In genomic region chr9:103146257-103146656, GRCm38 (mm10) we compare ENCODE assay signal across 14 mouse cellular contexts. TPM values are rescaled to one million over a fixed set of nuclear protein-coding genes. Genes with fewer than 3 reads are reported as not detected.
A peak's percentile ranks its signal among the peaks of the same experiment; 100 is the strongest.
DNase-seq lines count a peak whose midpoint lies in the region; ATAC-seq and TF ChIP-seq lines count a peak whose summit lies in the region.
"Had no signal": no experiment of that assay in that cellular context is flagged by ENCODE, and none has a peak within 500 bp of the region (broad histone marks: within the 10 kb centered on the region; RNA-seq: fewer than 3 reads in every experiment).

No protein-coding gene starts in this region.

- WGBS in forebrain, embryonic 13.5 days, result 61% methylated on average over 10 of the region's 10 CpGs
- WGBS in hindbrain, embryonic 15.5 days, result 32% methylated on average over 10 of the region's 10 CpGs
- WGBS in midbrain, postnatal 0 days, result 50% methylated on average over 10 of the region's 10 CpGs

- ATAC-seq in common myeloid progenitor, adult 5-6 weeks (replicated peaks; ENCODE audit: low read depth, poor library complexity, severe bottlenecking), result peak; percentile 12; the same call in 1 of the 2 replicates
- ATAC-seq in forebrain, embryonic 13.5 days, result peak; percentile 29
- no peak for ATAC-seq in hindbrain, embryonic 15.5 days (ENCODE audit: low FRiP score, low read depth)
- no peak for ATAC-seq in midbrain, postnatal 0 days (ENCODE audit: low FRiP score)
- ATAC-seq: CD4-positive, CD25-positive, alpha-beta regulatory T cell, adult 4 months had no signal

- H3K9me3 ChIP-seq in forebrain, embryonic 13.5 days (replicated peaks), result no peaks in the 10 kb centered on the region
- H3K9me3 ChIP-seq in hindbrain, embryonic 15.5 days, result no peaks in the 10 kb centered on the region
- H3K9me3 ChIP-seq in midbrain, postnatal 0 days (ENCODE audit: low read length), result no peaks in the 10 kb centered on the region
- H3K9me3 ChIP-seq: limb, embryonic 15.5 days had no signal

- H3K9ac ChIP-seq in forebrain, embryonic 13.5 days, result peak overlapping the region; percentile 4; the same call in 1 of the 2 replicates
- no peak overlapping the region for H3K9ac ChIP-seq in hindbrain, embryonic 15.5 days
- H3K9ac ChIP-seq in midbrain, postnatal 0 days (replicated peaks; ENCODE audit: low read length, poor library complexity, severe bottlenecking), result no peak overlapping the region
- H3K9ac ChIP-seq: limb, embryonic 15.5 days had no signal

- H3K4me1 ChIP-seq in forebrain, embryonic 13.5 days, result peaks cover 45% of the 10 kb centered on the region
- H3K4me1 ChIP-seq in hindbrain, embryonic 15.5 days (replicated peaks), result peaks cover 55% of the 10 kb centered on the region
- peaks cover 21% of the 10 kb centered on the region for H3K4me1 ChIP-seq in midbrain, postnatal 0 days (ENCODE audit: insufficient read depth, low read length)

- no peak for TF ChIP-seq CTCF in midbrain, postnatal 0 days (IDR thresholded peaks at IDR 0.05)

- no peak overlapping the region for H3K4me3 ChIP-seq in forebrain, embryonic 13.5 days
- H3K4me3 ChIP-seq in hindbrain, embryonic 15.5 days, result no peak overlapping the region
- H3K4me3 ChIP-seq in midbrain, postnatal 0 days (ENCODE audit: low read depth, low read length), result no peak overlapping the region
- H3K4me3 ChIP-seq: limb, embryonic 15.5 days had no signal

- peaks cover 33% of the 10 kb centered on the region for H3K36me3 ChIP-seq in forebrain, embryonic 13.5 days (ENCODE audit: poor library complexity, severe bottlenecking)
- H3K36me3 ChIP-seq in hindbrain, embryonic 15.5 days, result peaks cover 22% of the 10 kb centered on the region
- H3K36me3 ChIP-seq in midbrain, postnatal 0 days (ENCODE audit: insufficient read depth, low read length), result peaks cover 21% of the 10 kb centered on the region; the same call in 1 of the 2 replicates
- H3K36me3 ChIP-seq: limb, embryonic 15.5 days had no signal

- H3K27me3 ChIP-seq in forebrain, embryonic 13.5 days, result no peaks in the 10 kb centered on the region
- H3K27me3 ChIP-seq in hindbrain, embryonic 15.5 days, result no peaks in the 10 kb centered on the region
- no peaks in the 10 kb centered on the region for H3K27me3 ChIP-seq in midbrain, postnatal 0 days (ENCODE audit: insufficient read depth, low read length)
- H3K27me3 ChIP-seq: limb, embryonic 15.5 days had no signal

- DNase-seq in midbrain, postnatal 0 days (ENCODE audit: low spot score), result no peak
- DNase-seq in frontal cortex, postnatal 36 days (ENCODE audit: low spot score in 2 of 2), result no peak
- no peak for DNase-seq in layer of hippocampus, adult 11-12 months (ENCODE audit: low spot score)
- no peak for DNase-seq in adipocyte (ENCODE audit: low spot score)
- DNase-seq: cerebellum, adult 2 months; heart, postnatal 36 days; kidney, adult 18-20 months; lung, adult 18-20 months; right cerebral cortex, postnatal 4 days had no signal

- H3K4me2 ChIP-seq in forebrain, embryonic 13.5 days, result peak overlapping the region; percentile 51
- 0 out of 2 replicates have a peak overlapping the region, but pooled peaks have one; percentile 28 for H3K4me2 ChIP-seq in hindbrain, embryonic 15.5 days
- H3K4me2 ChIP-seq in midbrain, postnatal 0 days (ENCODE audit: low read depth, low read length, poor library complexity, severe bottlenecking), result no peak overlapping the region
- H3K4me2 ChIP-seq: limb, embryonic 15.5 days had no signal

- peak overlapping the region; percentile 78 for H3K27ac ChIP-seq in forebrain, embryonic 13.5 days
- H3K27ac ChIP-seq in hindbrain, embryonic 15.5 days (replicated peaks), result peak overlapping the region; percentile 69
- H3K27ac ChIP-seq in midbrain, postnatal 0 days (ENCODE audit: low read depth, low read length), result peak overlapping the region; percentile 62; the same call in 1 of the 2 replicates
- H3K27ac ChIP-seq: limb, embryonic 15.5 days had no signal

RNA-seq across cellular contexts. Expression of gene Rab6b, which starts 34.7 kb away (rescaled TPM):
- total RNA-seq in common myeloid progenitor, adult 5-6 weeks (2017), result 0.82 and 2.1 TPM in 2 replicates
- polyA plus RNA-seq in forebrain, embryonic 13.5 days (2015; fragmentation: Nextera tagmentation; extraction: Ambion mirVana), result 38.5 TPM in 2 replicates
- polyA plus RNA-seq in hindbrain, embryonic 15.5 days (2015; fragmentation: Nextera tagmentation; extraction: Ambion mirVana), result 111 and 126 TPM in 2 replicates
- 228 and 249 TPM in 2 replicates for total RNA-seq in midbrain, postnatal 0 days (2014; rRNA removed)
- polyA plus RNA-seq in midbrain, postnatal 0 days (2015; fragmentation: Nextera tagmentation; extraction: Ambion mirVana), result 157 and 162 TPM in 2 replicates

RNA-seq across cellular contexts. Expression of gene Srprb, which starts 55.7 kb away (rescaled TPM):
- total RNA-seq in common myeloid progenitor, adult 5-6 weeks (2017), result 16.2 and 23.6 TPM in 2 replicates
- 47.5 and 55.1 TPM in 2 replicates for polyA plus RNA-seq in forebrain, embryonic 13.5 days (2015; fragmentation: Nextera tagmentation; extraction: Ambion mirVana)
- polyA plus RNA-seq in hindbrain, embryonic 15.5 days (2015; fragmentation: Nextera tagmentation; extraction: Ambion mirVana), result 57.5 and 61.2 TPM in 2 replicates
- total RNA-seq in midbrain, postnatal 0 days (2014; rRNA removed), result 50.7 and 52.5 TPM in 2 replicates
- 44.5 and 49.7 TPM in 2 replicates for polyA plus RNA-seq in midbrain, postnatal 0 days (2015; fragmentation: Nextera tagmentation; extraction: Ambion mirVana)

Comparison
In these comparisons a context has a peak if more than half of its experiments do, and no peak if none do; other contexts are left out.
1. ATAC-seq: peak in common myeloid progenitor, adult 5-6 weeks (single experiment) and forebrain, embryonic 13.5 days (single experiment); none in hindbrain, embryonic 15.5 days (single experiment) and midbrain, postnatal 0 days (single experiment).
2. Peak in every context shown above with its lines, with median percentiles within 50 percentile points of each other: H3K27ac ChIP-seq.